Mouse (Mus musculus) neural tube, postnatal 0 days (tissue): Measurements from ENCODE around the gene Mtnr1a. TPM values are rescaled to one million over a fixed set of nuclear protein-coding genes. Genes with fewer than 3 reads are reported as not detected.

Source experiments
- polyA plus RNA-seq: library from polyadenylated mRNA; unstranded; fragments of >200 nt; fragmentation: Nextera tagmentation; extraction: Ambion mirVana; gene quantifications from 2 replicates; pipeline ENCODE4 v1.2.1, GENCODE M21; 2015

Gene Mtnr1a
- 0.19 and 0.38 TPM in 2 replicates for polyA plus RNA-seq

GRCm38 (mm10) chr8:45068759-45069386 is at the start of gene Mtnr1a:
Mtnr1a (plus strand) TSS chr8:45069137.

Other genes with a start within 250 kb of the Mtnr1a start
- gene Fat1, start 133.7 kb upstream of the Mtnr1a start, polyA plus RNA-seq: 10.6 and 12.6 TPM in 2 replicates
- gene F11, start 192.9 kb downstream of the Mtnr1a start, polyA plus RNA-seq: not detected in 2 replicates
- gene Klkb1, start 225.7 kb downstream of the Mtnr1a start, polyA plus RNA-seq: 0.09 TPM in 1 of 2 replicates, not detected in the other
- gene Gm45753, start 239.3 kb downstream of the Mtnr1a start, polyA plus RNA-seq: not detected in 2 replicates